Mouse (Mus musculus) olfactory bulb, adult 2 months (tissue): ENCODE measurements around the gene Cotl1. TPM values are rescaled to one million over a fixed set of nuclear protein-coding genes. Genes with fewer than 3 reads are reported as not detected.

Experiments used
- H3K27ac ChIP-seq: fragments of 200-500 bp; 2 replicates; pipeline ENCODE4 v1.5.1; 2012; ENCODE audit warnings: low read depth, low read length; ENCODE audit not compliant: insufficient read depth
- H3K4me1 ChIP-seq: fragments of 200-500 bp; 2 replicates; pipeline ENCODE4 v1.6.1; 2012; ENCODE audit warnings: low read length; ENCODE audit not compliant: control insufficient read depth, insufficient read depth
- H3K4me3 ChIP-seq: fragments of 200-500 bp; 2 replicates; pipeline ENCODE4 v1.5.1; 2012; ENCODE audit warnings: mild to moderate bottlenecking, low read depth, low read length, moderate library complexity; ENCODE audit not compliant: insufficient read depth
- CTCF ChIP-seq: fragments of 200-500 bp; IDR thresholded peaks from 2 replicates; pipeline ENCODE4 v1.5.1; 2012; ENCODE audit warnings: low read depth, mild to moderate bottlenecking, low read length, moderate library complexity; ENCODE audit not compliant: insufficient read depth
- POLR2A ChIP-seq: fragments of 200-500 bp; IDR thresholded peaks from 2 replicates; pipeline ENCODE4 v1.6.1; 2012; ENCODE audit warnings: mild to moderate bottlenecking, low read depth, low read length, moderate library complexity; ENCODE audit not compliant: insufficient read depth
- WGBS: fragments of 180-500 bp; shearing (Covaris S2); methylation state at CpG from one replicate; pipeline ENCODE4 v1.1.7; 2018; 5-methylcytosine and 5-hydroxymethylcytosine counted together
- polyA plus RNA-seq: library from polyadenylated mRNA; stranded (reverse); fragments of >200 nt; gene quantifications from 2 replicates; pipeline ENCODE4 v1.2.4, GENCODE M21; 2012; ENCODE audit warnings: low replicate concordance; ENCODE audit not compliant: missing spikeins, insufficient read depth, insufficient read length

The Cotl1 gene
- polyA plus RNA-seq, 1 experiment = not detected

DNA sequence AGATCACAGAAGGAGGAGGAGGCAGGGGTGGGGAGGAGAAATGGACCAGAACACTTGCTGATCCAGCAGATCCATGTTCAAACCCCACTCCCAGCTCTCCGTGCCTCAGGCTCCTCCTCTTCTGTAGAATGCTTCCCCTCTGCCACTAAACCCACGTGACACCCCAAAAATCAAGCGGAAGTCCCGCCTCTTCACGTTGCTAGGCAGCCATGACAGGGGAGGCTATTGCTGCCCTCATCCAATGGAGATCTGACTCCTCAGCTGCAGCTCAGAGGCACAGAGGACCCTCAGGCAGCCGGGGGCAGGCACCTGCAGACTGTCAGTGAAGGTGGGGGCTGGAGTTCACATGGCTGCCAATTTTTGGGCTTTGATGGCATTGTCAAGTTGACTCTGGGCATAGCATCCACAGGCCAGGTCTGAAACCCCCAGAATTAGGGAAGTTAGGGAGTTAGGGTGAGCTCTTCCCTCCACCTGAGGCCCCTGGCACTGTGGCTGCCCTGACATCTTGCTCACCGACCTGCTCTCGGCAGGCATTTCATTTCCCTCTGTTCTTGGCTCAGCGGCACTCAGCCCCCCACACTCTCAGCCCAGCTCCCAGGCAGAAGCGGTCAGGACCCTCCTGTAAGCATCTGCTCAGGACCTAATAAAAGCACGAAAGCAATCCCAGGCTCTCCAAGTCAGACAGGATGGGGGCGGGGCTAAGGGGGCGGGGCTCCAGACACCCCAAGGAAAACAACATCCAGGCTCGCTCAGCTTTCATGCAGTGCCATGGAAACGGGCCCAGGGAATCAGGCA is 42.0 kb downstream of the Cotl1 start:
- TF ChIP-seq CTCF (no peak; the same call in 1 of the 2 replicates), POLR2A (no peak)
- WGBS = 10% methylated on average over 15 of the region's 15 CpGs
- peak overlapping the region; percentile 4; the same call in 1 of the 2 replicates for H3K4me3 ChIP-seq
- peaks cover 43% of the 10 kb centered on the region for H3K4me1 ChIP-seq
- peak overlapping the region; percentile 97 for H3K27ac ChIP-seq

DNA sequence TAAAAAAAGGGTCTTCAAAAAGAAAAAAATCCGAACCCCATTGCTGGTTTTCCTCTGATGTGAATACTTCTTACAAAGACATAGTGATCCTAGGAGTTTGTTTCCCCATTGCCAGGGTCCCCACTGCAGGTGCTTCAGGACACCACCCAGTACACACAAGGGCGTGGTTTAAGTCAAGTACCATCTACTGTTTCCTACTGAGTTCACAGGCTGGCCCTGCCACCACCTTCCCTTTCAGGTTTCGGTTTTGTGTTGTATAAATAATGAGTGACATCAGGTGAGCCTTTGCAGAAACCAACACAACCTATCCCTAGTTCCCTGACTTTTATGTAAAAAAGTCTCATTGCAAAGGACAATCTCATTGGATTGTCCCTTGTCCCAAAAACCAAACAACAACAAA is 44.7 kb downstream of the Cotl1 start:
- Histone ChIP-seq H3K27ac (no peak overlapping the region), H3K4me3 (no peak overlapping the region), H3K4me1 (peaks cover 34% of the 10 kb centered on the region)
- no peak for TF ChIP-seq CTCF
- TF ChIP-seq POLR2A = no peak
- 97% methylated on average over 3 of the region's 3 CpGs for WGBS

DNA sequence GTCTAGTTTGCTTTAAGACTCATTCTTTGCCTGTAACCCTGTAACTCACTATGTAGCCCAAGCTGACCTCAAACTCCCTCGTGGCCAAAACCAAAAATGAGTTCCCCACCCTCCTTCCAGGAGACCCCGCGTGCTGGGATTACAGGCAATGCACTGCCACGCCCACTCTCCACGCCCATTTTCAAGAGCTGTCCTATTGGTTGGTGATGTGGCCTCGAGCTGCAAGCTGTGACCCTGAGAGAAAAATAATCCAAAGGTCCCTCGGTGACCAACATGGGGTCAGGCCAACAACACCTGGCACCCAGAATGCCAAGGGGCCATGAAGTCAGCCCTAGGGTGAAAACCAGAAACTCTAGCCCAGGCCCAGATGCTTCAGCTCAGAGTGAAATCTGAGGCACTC is 45.7 kb downstream of the Cotl1 start:
- 66% methylated on average over 7 of the region's 7 CpGs for WGBS
- Histone ChIP-seq H3K4me1 (peaks cover 26% of the 10 kb centered on the region), H3K4me3 (no peak overlapping the region), H3K27ac (no peak overlapping the region)
- TF ChIP-seq POLR2A (no peak), CTCF (no peak)

DNA sequence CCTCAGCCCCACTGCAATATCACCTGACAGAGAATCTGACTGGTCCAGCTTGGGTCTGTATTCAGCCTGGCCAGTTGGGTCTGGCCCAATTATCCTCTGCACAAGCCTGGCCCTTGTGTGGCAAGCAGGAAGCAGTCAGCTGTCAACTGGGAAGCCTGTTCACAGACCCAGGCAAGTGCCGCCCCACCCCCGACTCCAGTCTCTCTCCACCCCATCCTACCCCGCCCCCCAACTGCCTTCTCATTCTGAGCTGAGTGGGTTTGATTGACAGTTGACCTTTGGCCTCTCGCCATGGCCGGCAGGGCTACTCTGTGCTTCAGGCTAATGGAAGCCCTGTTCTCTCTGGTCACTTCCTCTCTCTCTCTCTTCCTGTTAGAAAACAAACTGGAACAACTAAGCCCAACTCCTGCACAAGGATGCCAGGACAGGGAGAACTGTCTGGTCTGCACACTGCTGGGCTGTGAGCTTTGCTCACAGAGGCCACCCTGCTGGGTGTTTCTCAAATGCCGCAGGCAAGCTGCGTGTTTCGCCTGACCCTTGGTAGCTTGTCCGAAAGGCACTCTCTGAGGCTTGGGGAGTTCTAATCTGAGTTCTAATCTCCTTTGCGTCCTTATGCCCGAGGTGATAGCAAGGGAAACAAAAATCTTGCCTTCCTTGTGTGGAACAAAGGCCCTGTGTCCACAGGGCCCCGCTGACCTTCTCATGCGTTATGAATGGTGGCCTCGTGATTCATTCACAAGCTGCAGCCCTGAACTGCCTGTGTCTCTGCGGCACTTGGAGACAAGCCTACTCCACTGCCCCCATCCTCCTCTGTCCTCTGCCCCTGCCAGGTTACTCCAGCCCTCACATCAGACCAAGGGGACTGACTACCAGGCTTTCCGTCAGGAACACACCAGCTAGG is 48.3 kb downstream of the Cotl1 start:
- H3K4me1 ChIP-seq = peaks cover 6% of the 10 kb centered on the region; the same call in 1 of the 2 replicates
- no peak overlapping the region for H3K4me3 ChIP-seq
- no peak for TF ChIP-seq POLR2A
- TF ChIP-seq CTCF = no peak
- H3K27ac ChIP-seq = peak overlapping the region; percentile 54
- 44% methylated on average over 16 of the region's 16 CpGs for WGBS

DNA sequence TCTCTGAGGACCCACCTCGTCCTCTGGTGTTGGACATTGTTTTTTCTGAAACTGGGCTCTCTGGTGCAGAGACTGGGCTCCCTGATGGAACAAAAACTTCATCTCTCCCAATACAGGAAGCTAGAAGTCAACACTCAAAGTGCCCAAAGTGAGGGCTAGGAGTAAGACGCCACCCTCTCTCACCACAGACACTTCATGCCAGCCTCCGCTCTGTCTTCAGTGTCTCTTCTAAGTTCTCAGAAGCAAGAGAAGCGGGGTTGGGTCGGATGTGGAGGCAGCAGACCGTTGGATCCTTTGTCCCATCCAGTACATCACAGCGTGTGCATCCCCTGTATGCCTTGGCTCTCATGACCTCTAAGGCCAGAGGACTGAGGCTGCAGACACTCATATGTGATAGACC is 50.8 kb downstream of the Cotl1 start:
- TF ChIP-seq POLR2A = no peak
- no peak for TF ChIP-seq CTCF
- H3K27ac ChIP-seq = no peak overlapping the region

DNA sequence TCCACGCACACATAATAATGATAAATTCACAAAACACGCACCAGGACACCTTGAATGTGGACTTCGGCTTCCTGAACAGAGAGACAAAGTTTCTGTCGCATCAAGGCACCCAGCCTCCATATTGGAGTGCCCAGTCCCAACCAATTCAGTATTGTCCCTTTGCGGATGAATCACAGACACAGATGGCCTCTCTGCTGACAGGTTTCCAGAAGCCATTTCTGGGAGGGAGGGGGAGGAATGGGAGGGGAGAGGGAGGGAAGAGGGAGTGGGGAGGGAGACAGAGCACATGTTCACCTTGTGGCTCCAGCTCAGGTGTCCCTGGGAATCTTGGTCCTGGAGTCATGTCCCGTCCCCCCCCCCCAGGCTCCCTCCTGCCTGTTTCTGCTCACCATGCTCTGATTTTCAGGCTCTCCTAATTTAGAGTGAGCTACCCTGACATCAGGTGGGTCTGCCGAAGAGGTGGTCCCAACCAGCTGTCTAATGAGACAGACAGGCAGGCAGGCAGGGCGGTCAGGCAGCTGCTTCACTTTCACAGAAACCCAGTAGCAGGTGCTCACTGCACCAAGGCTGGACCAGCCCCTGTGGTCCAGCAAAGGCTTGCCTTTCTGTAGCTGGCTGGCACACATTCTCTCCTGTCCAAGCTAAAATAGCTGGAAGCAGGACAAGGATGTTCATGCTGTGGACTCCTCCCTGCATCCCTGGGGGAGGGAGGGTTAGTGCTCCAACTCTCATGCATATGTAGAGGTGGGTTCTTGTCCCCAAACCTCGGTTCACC is 51.5 kb downstream of the Cotl1 start:
- 85% methylated on average over 9 of the region's 9 CpGs for WGBS
- H3K4me3 ChIP-seq = no peak overlapping the region
- H3K4me1 ChIP-seq = peaks cover 12% of the 10 kb centered on the region; the same call in 1 of the 2 replicates
- no peak overlapping the region for H3K27ac ChIP-seq
- no peak for TF ChIP-seq CTCF
- no peak for TF ChIP-seq POLR2A

More for the DNA sequence above, 50.8 kb downstream of the Cotl1 start:
- Histone ChIP-seq H3K4me1 (peaks cover 6% of the 10 kb centered on the region; the same call in 1 of the 2 replicates), H3K4me3 (no peak overlapping the region)
- 94% methylated on average over 7 of the region's 7 CpGs for WGBS

DNA sequence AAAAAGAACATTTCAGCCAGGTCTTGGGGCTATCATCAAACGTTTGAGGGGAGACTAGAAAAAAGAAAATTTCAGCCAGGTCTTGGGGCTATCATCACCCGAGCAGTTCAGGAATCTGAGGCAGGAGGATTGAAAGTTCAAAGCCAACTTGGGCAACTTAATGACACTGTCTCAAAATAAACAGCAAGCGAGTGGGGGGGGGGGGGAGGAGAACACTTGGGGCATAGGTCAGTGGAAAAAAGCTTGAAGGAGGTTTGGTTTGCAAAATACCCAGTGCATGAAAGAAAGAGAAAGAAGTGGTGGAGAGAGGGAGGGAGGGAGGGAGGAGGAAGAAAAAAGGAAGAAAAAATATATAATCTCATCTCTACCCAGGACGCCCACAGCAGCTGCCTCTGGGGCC is 53.0 kb downstream of the Cotl1 start:
- 80% methylated on average over 4 of the region's 4 CpGs for WGBS
- no peak overlapping the region for H3K27ac ChIP-seq
- no peak overlapping the region for H3K4me3 ChIP-seq
- TF ChIP-seq CTCF = no peak
- no peak for TF ChIP-seq POLR2A
- peaks cover 10% of the 10 kb centered on the region; the same call in 1 of the 2 replicates for H3K4me1 ChIP-seq

DNA sequence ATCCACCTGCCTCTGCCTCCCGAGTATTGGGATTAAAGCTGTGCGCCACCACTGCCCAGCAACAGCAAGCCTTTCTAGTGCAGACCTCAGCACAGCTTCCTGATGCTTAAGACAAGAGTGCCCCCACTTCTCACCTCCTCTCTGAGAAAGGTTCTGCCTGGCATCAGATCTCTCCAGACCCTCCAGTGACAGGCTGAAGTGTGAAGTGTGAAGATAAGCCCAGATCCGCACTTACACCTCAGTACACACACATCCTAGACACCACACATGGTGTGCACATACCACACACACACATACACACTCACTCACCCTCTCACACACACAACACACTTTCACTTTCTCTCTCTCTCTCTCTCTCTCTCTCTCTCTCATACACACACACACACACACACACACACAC is 53.5 kb downstream of the Cotl1 start:
- Histone ChIP-seq H3K4me1 (peaks cover 7% of the 10 kb centered on the region; the same call in 1 of the 2 replicates), H3K4me3 (no peak overlapping the region), H3K27ac (no peak overlapping the region)
- 93% methylated on average over 3 of the region's 3 CpGs for whole genome bisulfite sequencing
- no peak for TF ChIP-seq POLR2A
- TF ChIP-seq CTCF = no peak
